Mouse (Mus musculus) midbrain, embryonic 14.5 days (tissue): ENCODE results near the gene Mesp1. TPM values are rescaled to one million over a fixed set of nuclear protein-coding genes. Genes with fewer than 3 reads are reported as not detected.

Experiments
- ATAC-seq: fragments of 200-750 bp; cut with Nextera tagmentation; 2 replicates; pipeline ENCODE4 v1.8.0; 2017; ENCODE audit warnings: moderate number of reproducible peaks, moderate library complexity; ENCODE audit not compliant: low FRiP score, low TSS enrichment
- DNase-seq: peaks from one replicate; pipeline ENCODE4 v3.0.0-alpha.2; 2015
- H3K27ac ChIP-seq: fragments of 300-500 bp; sonication (generic); replicated peaks from 2 replicates; pipeline ENCODE4 v1.5.1; 2014; ENCODE audit warnings: mild to moderate bottlenecking, low read depth, low read length, moderate library complexity
- H3K27me3 ChIP-seq: fragments of 300-500 bp; sonication (generic); 2 replicates; pipeline ENCODE4 v1.6.1; 2014; ENCODE audit warnings: low read length, control low read depth, mixed read lengths; ENCODE audit not compliant: control insufficient read depth, insufficient read depth
- H3K36me3 ChIP-seq: fragments of 300-500 bp; sonication (generic); 2 replicates; pipeline ENCODE4 v1.6.1; 2014; ENCODE audit warnings: low read length, control low read depth; ENCODE audit not compliant: control insufficient read depth, insufficient read depth
- H3K4me1 ChIP-seq: fragments of 300-500 bp; sonication (generic); 2 replicates; pipeline ENCODE4 v1.6.1; 2014; ENCODE audit warnings: mild to moderate bottlenecking, antibody characterized with exemption, low read length, control low read depth; ENCODE audit not compliant: control insufficient read depth, insufficient read depth
- H3K4me2 ChIP-seq: fragments of 300-500 bp; sonication (generic); 2 replicates; pipeline ENCODE4 v1.6.1; 2014; ENCODE audit warnings: mild to moderate bottlenecking, low read length, moderate library complexity
- H3K4me3 ChIP-seq: fragments of 300-500 bp; sonication (generic); replicated peaks from 2 replicates; pipeline ENCODE4 v1.5.1; 2014; ENCODE audit warnings: low read depth, low read length
- H3K9ac ChIP-seq: fragments of 300-500 bp; sonication (generic); replicated peaks from 2 replicates; pipeline ENCODE4 v1.6.1; 2014; ENCODE audit warnings: mild to moderate bottlenecking, low read length, moderate library complexity
- H3K9me3 ChIP-seq: fragments of 300-500 bp; sonication (generic); 2 replicates; pipeline ENCODE4 v1.6.1; 2016; ENCODE audit warnings: low read length, control low read depth, mixed read lengths; ENCODE audit not compliant: control insufficient read depth
- WGBS: fragments of 180-500 bp; shearing (Covaris S2); extraction: QIAGEN DNeasy Blood & Tissue Kit; methylation state at CpG from one replicate; pipeline ENCODE4 v1.1.7; 2014; 5-methylcytosine and 5-hydroxymethylcytosine counted together
- polyA plus RNA-seq: library from polyadenylated mRNA; unstranded; fragments of >200 nt; fragmentation: Nextera tagmentation; extraction: Ambion mirVana; gene quantifications from 2 replicates; pipeline ENCODE4 v1.2.1, GENCODE M21; 2014

Gene Mesp1
- polyA plus RNA-seq, 1 experiment from 2014 or later = 0.33 TPM

DNA sequence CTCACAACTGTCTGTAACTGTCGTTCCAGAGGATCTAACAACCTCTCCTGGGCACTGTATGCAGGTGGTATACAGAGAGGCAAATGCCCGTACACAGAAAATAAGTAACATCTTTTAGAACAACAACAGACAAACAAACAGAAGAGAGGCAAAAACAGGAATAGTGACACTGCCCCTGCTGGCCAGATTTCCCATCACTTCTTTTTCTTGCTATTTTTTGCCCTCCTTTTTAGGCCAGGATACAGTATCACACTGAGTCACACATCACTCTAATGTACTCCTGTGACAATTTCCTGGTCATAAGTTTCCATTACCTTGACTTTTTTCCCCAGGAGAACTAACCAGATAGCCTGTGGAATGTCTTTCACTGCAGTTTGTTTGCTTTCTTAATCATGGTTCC, 37.3 kb downstream of the Mesp1 start:
- no peak for ATAC-seq
- 54% methylated on average over 2 of the region's 2 CpGs for WGBS

GRCm38 (mm10) chr7:79749511-79749910, 44.1 kb downstream of the Mesp1 start:
- H3K4me3 ChIP-seq = no peak overlapping the region
- H3K27ac ChIP-seq = no peak overlapping the region
- no peaks in the 10 kb centered on the region for H3K27me3 ChIP-seq
- ATAC-seq (no peak), DNase-seq (no peak)
- no peak overlapping the region for H3K9ac ChIP-seq
- WGBS = 87% methylated on average over 6 of the region's 6 CpGs
- H3K36me3 ChIP-seq = no peaks in the 10 kb centered on the region
- H3K4me1 ChIP-seq = no peaks in the 10 kb centered on the region
- no peak overlapping the region for H3K4me2 ChIP-seq
- H3K9me3 ChIP-seq = no peaks in the 10 kb centered on the region

More for the DNA sequence above, 37.3 kb downstream of the Mesp1 start:
- Histone ChIP-seq H3K4me1 (no peaks in the 10 kb centered on the region), H3K9me3 (no peaks in the 10 kb centered on the region), H3K27ac (no peak overlapping the region), H3K4me3 (no peak overlapping the region), H3K4me2 (no peak overlapping the region), H3K36me3 (no peaks in the 10 kb centered on the region), H3K27me3 (no peaks in the 10 kb centered on the region), H3K9ac (no peak overlapping the region)
- no peak for DNase-seq

DNA sequence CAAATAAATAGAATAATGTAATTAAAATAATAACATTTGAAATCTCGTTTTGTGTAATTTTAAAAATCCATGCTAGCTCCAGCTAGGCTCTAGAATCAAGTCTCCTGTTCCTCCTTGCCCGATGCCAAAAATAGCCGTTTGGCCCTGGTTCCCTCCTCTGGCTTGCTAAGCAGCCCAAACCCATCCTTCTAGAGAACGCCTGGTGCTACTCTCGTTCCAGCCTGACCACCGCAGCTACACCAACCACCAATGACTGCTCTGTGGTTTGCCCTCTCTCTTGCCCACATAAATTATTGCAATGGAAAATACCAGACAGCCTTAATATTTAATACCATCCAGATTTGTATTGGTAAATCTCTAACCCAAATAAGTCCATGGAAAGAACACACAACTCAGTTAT, 45.9 kb downstream of the Mesp1 start:
- DNase-seq (no peak), ATAC-seq (no peak)
- WGBS = 80% methylated on average over 6 of the region's 6 CpGs
- Histone ChIP-seq H3K9ac (no peak overlapping the region), H3K4me2 (no peak overlapping the region), H3K27me3 (no peaks in the 10 kb centered on the region), H3K9me3 (no peaks in the 10 kb centered on the region), H3K36me3 (no peaks in the 10 kb centered on the region), H3K4me3 (no peak overlapping the region), H3K27ac (no peak overlapping the region), H3K4me1 (peaks cover 3% of the 10 kb centered on the region)

- 74% methylated on average over 5 of the region's 5 CpGs for WGBS
- Histone ChIP-seq H3K4me2 (no peak overlapping the region), H3K9me3 (no peaks in the 10 kb centered on the region), H3K27me3 (no peaks in the 10 kb centered on the region), H3K9ac (no peak overlapping the region), H3K4me3 (no peak overlapping the region), H3K4me1 (peaks cover 8% of the 10 kb centered on the region), H3K27ac (no peak overlapping the region), H3K36me3 (no peaks in the 10 kb centered on the region)
- DNase-seq (no peak), ATAC-seq (no peak)
Measured at GRCm38 (mm10) chr7:79744585-79744984, 49.0 kb downstream of the Mesp1 start.

DNA sequence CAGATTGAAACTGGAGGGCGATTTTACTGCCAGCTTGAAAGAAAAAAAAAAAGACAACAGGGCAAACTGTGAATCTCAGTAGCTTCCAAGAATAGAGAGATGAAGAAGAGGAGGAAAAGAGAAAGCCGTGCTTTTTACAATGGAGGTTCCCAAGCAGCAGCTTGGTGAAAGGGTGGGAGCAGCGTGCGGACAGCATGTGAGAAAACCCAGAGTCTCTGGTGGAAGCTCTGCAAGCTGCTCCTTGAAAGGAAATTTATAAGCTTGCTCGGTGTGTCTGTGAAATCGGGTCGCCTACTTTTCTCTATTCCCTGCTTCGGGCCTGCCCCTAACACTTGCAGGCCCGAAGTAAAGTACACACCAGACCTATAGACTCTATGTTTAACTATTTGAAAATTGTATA, 49.5 kb downstream of the Mesp1 start:
- 92% methylated on average over 9 of the region's 9 CpGs for WGBS
- no peaks in the 10 kb centered on the region for H3K27me3 ChIP-seq
- H3K9ac ChIP-seq = no peak overlapping the region
- H3K4me1 ChIP-seq = peaks cover 8% of the 10 kb centered on the region
- no peaks in the 10 kb centered on the region for H3K9me3 ChIP-seq
- H3K36me3 ChIP-seq = no peaks in the 10 kb centered on the region
- no peak for ATAC-seq
- no peak overlapping the region for H3K4me2 ChIP-seq
- H3K27ac ChIP-seq = no peak overlapping the region
- no peak for DNase-seq
- H3K4me3 ChIP-seq = no peak overlapping the region

- H3K27ac ChIP-seq = no peak within 1 kb of the TSS
- ATAC-seq (peak; percentile 75), DNase-seq (peak; percentile 93)
- H3K9ac ChIP-seq = peak within 1 kb of the TSS; percentile 60
- peak within 1 kb of the TSS; percentile 70 for H3K4me3 ChIP-seq
- no peaks in the 10 kb centered on the region for H3K27me3 ChIP-seq
- peak within 1 kb of the TSS; percentile 97 for H3K4me2 ChIP-seq
- no peaks in the 10 kb centered on the region for H3K36me3 ChIP-seq
- WGBS = 2% methylated on average over 46 of the region's 46 CpGs
- no peaks in the 10 kb centered on the region for H3K9me3 ChIP-seq
- H3K4me1 ChIP-seq = peaks cover 8% of the 10 kb centered on the region
Measured at GRCm38 (mm10) chr7:79742659-79743536, 50.7 kb downstream of the Mesp1 start, which contains the start of the genes Pex11a and Wdr93. Gene Pex11a (minus strand): TSS chr7:79743131. Gene Wdr93 (plus strand): TSS chr7:79743163.

GRCm38 (mm10) chr7:79742277-79742658, 51.3 kb downstream of the Mesp1 start:
- H3K4me2 ChIP-seq = peak overlapping the region; percentile 97
- DNase-seq (no peak), ATAC-seq (no peak)
- H3K9me3 ChIP-seq = no peaks in the 10 kb centered on the region
- 0 out of 2 replicates have a peak, but pooled peaks cover 2% of the 10 kb centered on the region for H3K36me3 ChIP-seq
- no peak overlapping the region for H3K27ac ChIP-seq
- H3K4me1 ChIP-seq = peaks cover 8% of the 10 kb centered on the region
- H3K27me3 ChIP-seq = no peaks in the 10 kb centered on the region
- H3K9ac ChIP-seq = peak overlapping the region; percentile 60; the same call in 1 of the 2 replicates
- H3K4me3 ChIP-seq = peak overlapping the region; percentile 70
- WGBS = 26% methylated on average over 11 of the region's 11 CpGs
